Mouse (Mus musculus) layer of hippocampus, adult 9-10 months (tissue): ENCODE results near the gene Rassf8.

Source experiments
- DNase-seq: peaks from one replicate; pipeline ENCODE4 v3.0.0; 2022; ENCODE audit warnings: low spot score

Gene Rassf8

GRCm38 (mm10) chr6:145823588-145824234, 77.2 kb downstream of the Rassf8 start:
- DNase-seq, result no peak

- DNase-seq, result no peak
Observed at GRCm38 (mm10) chr6:145826305-145826704, 79.8 kb downstream of the Rassf8 start.

- DNase-seq, result no peak
Observed at GRCm38 (mm10) chr6:145829062-145829835, 82.7 kb downstream of the Rassf8 start.

GRCm38 (mm10) chr6:145830117-145830516, 83.6 kb downstream of the Rassf8 start:
- DNase-seq, result peak; percentile 57

- DNase-seq, result no peak
Observed at GRCm38 (mm10) chr6:145830617-145831016, 84.1 kb downstream of the Rassf8 start.

GRCm38 (mm10) chr6:145832927-145833326, 86.4 kb downstream of the Rassf8 start:
- DNase-seq, result no peak

- no peak for DNase-seq
Observed at GRCm38 (mm10) chr6:145835359-145835758, 88.8 kb downstream of the Rassf8 start.

- DNase-seq, result no peak
Observed at GRCm38 (mm10) chr6:145845611-145846010, 99.1 kb downstream of the Rassf8 start.

GRCm38 (mm10) chr6:145846076-145846475, 99.5 kb downstream of the Rassf8 start:
- DNase-seq, result no peak

GRCm38 (mm10) chr6:145846948-145847347, 100.4 kb downstream of the Rassf8 start:
- no peak for DNase-seq

- DNase-seq, result no peak
Observed at GRCm38 (mm10) chr6:145847661-145848060, 101.1 kb downstream of the Rassf8 start.

- no peak for DNase-seq
Observed at GRCm38 (mm10) chr6:145850789-145851188, 104.2 kb downstream of the Rassf8 start.

GRCm38 (mm10) chr6:145851956-145852355, 105.4 kb downstream of the Rassf8 start:
- no peak for DNase-seq

- DNase-seq, result no peak
Observed at GRCm38 (mm10) chr6:145852708-145853107, 106.2 kb downstream of the Rassf8 start.

- no peak for DNase-seq
Observed at GRCm38 (mm10) chr6:145853356-145854079, 107.0 kb downstream of the Rassf8 start.

- no peak for DNase-seq
Observed at GRCm38 (mm10) chr6:145854756-145855155, 108.2 kb downstream of the Rassf8 start.

- DNase-seq, result peak; percentile 99
Observed at GRCm38 (mm10) chr6:145855720-145856551, 109.4 kb downstream of the Rassf8 start.

GRCm38 (mm10) chr6:145857428-145857827, 110.9 kb downstream of the Rassf8 start:
- DNase-seq, result no peak

- no peak for DNase-seq
Observed at GRCm38 (mm10) chr6:145858414-145858813, 111.9 kb downstream of the Rassf8 start.

GRCm38 (mm10) chr6:145860350-145860749, 113.8 kb downstream of the Rassf8 start:
- DNase-seq, result no peak

- no peak for DNase-seq
Observed at GRCm38 (mm10) chr6:145861462-145862227, 115.1 kb downstream of the Rassf8 start.
